Mouse (Mus musculus): ENCODE measurements around the gene Cmtm1. TPM values are rescaled to one million over a fixed set of nuclear protein-coding genes. Genes with fewer than 3 reads are reported as not detected.

Gene Cmtm1
- polyA plus RNA-seq, 1 experiment, result not detected

GRCm38 (mm10) chr8:104346706-104347105, 36.8 kb upstream of the Cmtm1 start:
- Histone ChIP-seq H3K4me3 (ENCODE audit: insufficient read depth, poor library complexity, severe bottlenecking) (no peak overlapping the region), H3K27me3 (ENCODE audit: control insufficient read depth, insufficient read depth, insufficient read length) (no peaks in the 10 kb centered on the region), H3K79me3 (ENCODE audit: low read depth) (peaks cover 5% of the 10 kb centered on the region), H3K79me2 (ENCODE audit: control insufficient read depth, insufficient read depth) (peaks cover 8% of the 10 kb centered on the region), H3K36me3 (ENCODE audit: control insufficient read depth, insufficient read depth) (peaks cover 59% of the 10 kb centered on the region), H3ac (ENCODE audit: control insufficient read depth, insufficient read length, low read depth) (no peak overlapping the region)
- TF ChIP-seq MAX (IDR thresholded peaks at IDR 0.05) (no peak), CTCF (IDR thresholded peaks at IDR 0.05; ENCODE audit: control insufficient read depth, insufficient read depth, insufficient read length) (no peak), CEBPB (IDR thresholded peaks at IDR 0.05; ENCODE audit: low read depth) (no peak), FOSL1 (IDR thresholded peaks at IDR 0.05; ENCODE audit: insufficient read depth, low read length, poor library complexity, severe bottlenecking) (no peak), MYOG (IDR thresholded peaks at IDR 0.05; ENCODE audit: control insufficient read depth, extremely low read depth, insufficient read length) (no peak)

GRCm38 (mm10) chr8:104344622-104345021, 34.7 kb upstream of the Cmtm1 start:
- no peak for TF ChIP-seq MAX (IDR thresholded peaks at IDR 0.05)
- no peak for TF ChIP-seq MYOG (IDR thresholded peaks at IDR 0.05; ENCODE audit: control insufficient read depth, extremely low read depth, insufficient read length)
- no peak for TF ChIP-seq CEBPB (IDR thresholded peaks at IDR 0.05; ENCODE audit: low read depth)
- Histone ChIP-seq H3ac (ENCODE audit: control insufficient read depth, insufficient read length, low read depth) (no peak overlapping the region), H3K4me3 (ENCODE audit: insufficient read depth, poor library complexity, severe bottlenecking) (no peak overlapping the region), H3K27me3 (ENCODE audit: control insufficient read depth, insufficient read depth, insufficient read length) (no peaks in the 10 kb centered on the region), H3K36me3 (ENCODE audit: control insufficient read depth, insufficient read depth) (peaks cover 59% of the 10 kb centered on the region), H3K79me3 (ENCODE audit: low read depth) (peaks cover 8% of the 10 kb centered on the region), H3K79me2 (ENCODE audit: control insufficient read depth, insufficient read depth) (peaks cover 19% of the 10 kb centered on the region)

- TF ChIP-seq CTCF (IDR thresholded peaks at IDR 0.05; ENCODE audit: control insufficient read depth, insufficient read depth, insufficient read length) (peak; percentile 98), USF1 (IDR thresholded peaks at IDR 0.05; ENCODE audit: low read depth) (no peak)
- Histone ChIP-seq H3K36me3 (ENCODE audit: control insufficient read depth, insufficient read depth) (peaks cover 59% of the 10 kb centered on the region), H3K79me3 (ENCODE audit: low read depth) (peaks cover 8% of the 10 kb centered on the region), H3K4me3 (ENCODE audit: insufficient read depth, poor library complexity, severe bottlenecking) (no peak overlapping the region), H3ac (ENCODE audit: control insufficient read depth, insufficient read length, low read depth) (no peak overlapping the region), H3K27me3 (ENCODE audit: control insufficient read depth, insufficient read depth, insufficient read length) (no peaks in the 10 kb centered on the region), H3K79me2 (ENCODE audit: control insufficient read depth, insufficient read depth) (peaks cover 19% of the 10 kb centered on the region)
Observed at GRCm38 (mm10) chr8:104343957-104344356, 34.0 kb upstream of the Cmtm1 start.

GRCm38 (mm10) chr8:104342426-104342825, 32.5 kb upstream of the Cmtm1 start:
- Histone ChIP-seq H3K79me2 (ENCODE audit: control insufficient read depth, insufficient read depth) (peaks cover 19% of the 10 kb centered on the region), H3K79me3 (ENCODE audit: low read depth) (peaks cover 8% of the 10 kb centered on the region), H3K4me3 (ENCODE audit: insufficient read depth, poor library complexity, severe bottlenecking) (no peak overlapping the region), H3K27me3 (ENCODE audit: control insufficient read depth, insufficient read depth, insufficient read length) (no peaks in the 10 kb centered on the region), H3ac (ENCODE audit: control insufficient read depth, insufficient read length, low read depth) (no peak overlapping the region), H3K36me3 (ENCODE audit: control insufficient read depth, insufficient read depth) (peaks cover 44% of the 10 kb centered on the region)
- TF ChIP-seq FOSL1 (IDR thresholded peaks at IDR 0.05; ENCODE audit: insufficient read depth, low read length, poor library complexity, severe bottlenecking) (no peak), MAX (IDR thresholded peaks at IDR 0.05) (no peak), MYOG (IDR thresholded peaks at IDR 0.05; ENCODE audit: control insufficient read depth, extremely low read depth, insufficient read length) (no peak), MYOD1 (IDR thresholded peaks at IDR 0.05; ENCODE audit: control insufficient read depth, insufficient read length, low read depth) (no peak), CEBPB (IDR thresholded peaks at IDR 0.05; ENCODE audit: low read depth) (no peak), USF1 (IDR thresholded peaks at IDR 0.05; ENCODE audit: low read depth) (no peak), CTCF (IDR thresholded peaks at IDR 0.05; ENCODE audit: control insufficient read depth, insufficient read depth, insufficient read length) (no peak)

GRCm38 (mm10) chr8:104341678-104342077, 31.7 kb upstream of the Cmtm1 start:
- Histone ChIP-seq H3K27me3 (ENCODE audit: control insufficient read depth, insufficient read depth, insufficient read length) (no peaks in the 10 kb centered on the region), H3K79me3 (ENCODE audit: low read depth) (peaks cover 8% of the 10 kb centered on the region), H3ac (ENCODE audit: control insufficient read depth, insufficient read length, low read depth) (peak overlapping the region; percentile 77), H3K4me3 (ENCODE audit: insufficient read depth, poor library complexity, severe bottlenecking) (peak overlapping the region; percentile 78), H3K36me3 (ENCODE audit: control insufficient read depth, insufficient read depth) (peaks cover 37% of the 10 kb centered on the region), H3K79me2 (ENCODE audit: control insufficient read depth, insufficient read depth) (peaks cover 19% of the 10 kb centered on the region)
- TF ChIP-seq MAX (IDR thresholded peaks at IDR 0.05), result no peak
- no peak for TF ChIP-seq USF1 (IDR thresholded peaks at IDR 0.05; ENCODE audit: low read depth)
- TF ChIP-seq MYOD1 (IDR thresholded peaks at IDR 0.05; ENCODE audit: control insufficient read depth, insufficient read length, low read depth), result no peak
- no peak for TF ChIP-seq CEBPB (IDR thresholded peaks at IDR 0.05; ENCODE audit: low read depth)
- no peak for TF ChIP-seq CTCF (IDR thresholded peaks at IDR 0.05; ENCODE audit: control insufficient read depth, insufficient read depth, insufficient read length)
- TF ChIP-seq FOSL1 (IDR thresholded peaks at IDR 0.05; ENCODE audit: insufficient read depth, low read length, poor library complexity, severe bottlenecking), result no peak
- no peak for TF ChIP-seq MYOG (IDR thresholded peaks at IDR 0.05; ENCODE audit: control insufficient read depth, extremely low read depth, insufficient read length)

GRCm38 (mm10) chr8:104341106-104341561, 31.2 kb upstream of the Cmtm1 start:
- H3ac ChIP-seq (ENCODE audit: control insufficient read depth, insufficient read length, low read depth), result peak overlapping the region; percentile 77
- H3K79me3 ChIP-seq (ENCODE audit: low read depth), result peaks cover 8% of the 10 kb centered on the region
- H3K79me2 ChIP-seq (ENCODE audit: control insufficient read depth, insufficient read depth), result peaks cover 19% of the 10 kb centered on the region
- H3K4me3 ChIP-seq (ENCODE audit: insufficient read depth, poor library complexity, severe bottlenecking), result peak overlapping the region; percentile 78
- H3K27me3 ChIP-seq (ENCODE audit: control insufficient read depth, insufficient read depth, insufficient read length), result no peaks in the 10 kb centered on the region
- peaks cover 32% of the 10 kb centered on the region for H3K36me3 ChIP-seq (ENCODE audit: control insufficient read depth, insufficient read depth)
- TF ChIP-seq USF1 (IDR thresholded peaks at IDR 0.05; ENCODE audit: low read depth) (peak; percentile 89), FOSL1 (IDR thresholded peaks at IDR 0.05; ENCODE audit: insufficient read depth, low read length, poor library complexity, severe bottlenecking) (no peak), MAX (IDR thresholded peaks at IDR 0.05) (peak; percentile 17)

Data from C2C12 (cell line).